Mouse (Mus musculus): Measurements from ENCODE around the gene Teddm1b.

DNA sequence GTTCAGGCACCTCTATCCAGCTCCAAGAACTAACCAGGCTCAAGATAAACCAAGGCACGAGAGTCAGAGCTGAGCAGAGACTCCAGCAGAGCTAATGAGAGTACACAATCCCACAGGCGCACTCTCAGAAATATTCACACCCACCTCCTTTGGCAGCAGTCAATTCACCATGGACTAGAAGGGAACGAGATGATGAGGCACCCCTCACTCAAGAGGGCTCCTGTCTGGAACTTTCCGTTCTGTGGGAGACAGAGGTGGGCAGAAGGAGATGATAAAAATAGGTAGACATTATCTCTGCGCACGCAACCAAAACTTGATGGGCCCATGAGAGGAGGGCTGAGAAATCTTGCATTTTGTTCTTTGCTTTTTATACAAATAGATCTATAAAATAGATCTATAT lies at the start of gene Teddm1b:
- no peak for TF ChIP-seq GATA1 (IDR thresholded peaks at IDR 0.05; ENCODE audit: low read length)
- TF ChIP-seq TAL1 (IDR thresholded peaks at IDR 0.05; ENCODE audit: low read length) = no peak
